Mouse (Mus musculus) left cerebral cortex, adult 11 months (tissue): Measurements from ENCODE around the gene Bcas3.

ENCODE experiments used
- DNase-seq: peaks from one replicate; pipeline ENCODE4 v3.0.0; 2022; ENCODE audit warnings: low spot score

Bcas3 gene

GRCm38 (mm10) chr11:85831656-85832230 is 478.8 kb downstream of the Bcas3 start:
- no peak for DNase-seq

- no peak for DNase-seq
These were observed 479.4 kb downstream of the Bcas3 start, which contains the start of gene Tbx2 for GRCm38 (mm10) chr11:85832231-85832924. Gene Tbx2, plus strand, starts transcription at chr11:85832551.

GRCm38 (mm10) chr11:85833081-85833521 is 480.1 kb downstream of the Bcas3 start:
- DNase-seq, result no peak

GRCm38 (mm10) chr11:85833761-85834385 is 480.9 kb downstream of the Bcas3 start:
- no peak for DNase-seq

- no peak for DNase-seq
These were observed 481.5 kb downstream of the Bcas3 start for GRCm38 (mm10) chr11:85834386-85834931.

GRCm38 (mm10) chr11:85835001-85835752 is 482.2 kb downstream of the Bcas3 start:
- no peak for DNase-seq

- no peak for DNase-seq
These were observed 483.0 kb downstream of the Bcas3 start for GRCm38 (mm10) chr11:85835753-85836522.

- DNase-seq, result no peak
These were observed 483.7 kb downstream of the Bcas3 start for GRCm38 (mm10) chr11:85836523-85837290.

GRCm38 (mm10) chr11:85837291-85837647 is 484.3 kb downstream of the Bcas3 start:
- DNase-seq, result no peak

- DNase-seq, result no peak
These were observed 484.9 kb downstream of the Bcas3 start for GRCm38 (mm10) chr11:85837648-85838423.

GRCm38 (mm10) chr11:85838424-85839257 is 485.7 kb downstream of the Bcas3 start:
- DNase-seq, result no peak

- no peak for DNase-seq
These were observed 486.5 kb downstream of the Bcas3 start for GRCm38 (mm10) chr11:85839258-85840030.

GRCm38 (mm10) chr11:85840031-85840802 is 487.2 kb downstream of the Bcas3 start:
- DNase-seq, result no peak

GRCm38 (mm10) chr11:85840803-85841145 is 487.8 kb downstream of the Bcas3 start:
- DNase-seq, result no peak

GRCm38 (mm10) chr11:85841211-85841681 is 488.3 kb downstream of the Bcas3 start:
- DNase-seq, result no peak

- no peak for DNase-seq
These were observed 489.0 kb downstream of the Bcas3 start for GRCm38 (mm10) chr11:85841980-85842379.

GRCm38 (mm10) chr11:85842596-85843346 is 489.8 kb downstream of the Bcas3 start:
- DNase-seq, result no peak
